Mouse (Mus musculus) 3T3-L1 (cell line): ENCODE measurements at regions not wholly inside any gene's neighbourhood (a gene's known extent, or its start where the extent isn't known, plus 50 kb on each side); places are given as distances from the start of the nearest gene placed in this dataset.
"Not testable (repeated sequence)": the region's sequence is repeated elsewhere in the genome, so short reads cannot be mapped to it uniquely, and the experiment has no call there.

ENCODE experiments used
- DNase-seq: peaks from one replicate; pipeline ENCODE4 v3.0.0-alpha.2; 2015; ENCODE audit warnings: low read depth, low spot score

GRCm38 (mm10) chr12:47164031-47164717 is 345.4 kb upstream of the Nova1 start:
- peak; percentile 9 for DNase-seq

DNA sequence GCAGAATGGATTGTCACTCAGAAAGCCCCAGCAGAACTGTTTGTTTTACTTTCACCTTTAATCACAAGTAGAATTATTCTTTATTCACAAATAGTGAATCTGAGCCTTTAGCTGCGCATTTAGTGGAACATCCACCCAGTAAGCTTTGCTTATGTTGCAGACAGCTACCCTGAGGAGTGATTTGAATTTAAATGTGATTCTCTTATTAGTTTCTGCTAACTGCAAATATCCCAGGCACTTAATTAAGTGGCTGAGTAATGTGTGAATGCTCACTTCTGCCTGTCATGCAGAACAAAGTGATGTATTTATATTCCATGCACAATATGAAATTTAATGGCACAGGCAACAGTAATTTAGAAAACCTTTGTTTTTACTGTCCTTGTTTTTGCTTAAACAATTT is 344.4 kb upstream of the Nova1 start:
- DNase-seq: no peak

- DNase-seq: peak; percentile 10
These were observed 344.0 kb upstream of the Nova1 start for GRCm38 (mm10) chr12:47162624-47163151.

DNA sequence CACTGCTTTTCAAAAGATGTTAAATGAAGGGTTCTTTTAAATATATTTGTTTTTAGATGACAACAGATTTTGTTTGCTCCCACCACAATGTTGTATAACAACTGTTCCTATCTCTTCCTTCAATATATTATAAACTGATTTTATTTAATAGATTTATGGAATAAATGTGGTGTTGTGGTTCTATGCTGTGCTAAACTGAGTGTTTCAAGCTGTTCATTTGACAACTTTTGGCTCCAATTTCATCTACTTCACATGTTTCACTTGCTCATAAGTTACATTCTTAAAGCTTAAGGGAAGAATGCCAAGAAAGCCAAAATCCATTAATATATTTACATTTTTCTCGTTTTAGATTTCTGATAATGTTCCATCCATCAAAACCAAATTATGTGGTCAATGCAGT is 341.9 kb upstream of the Nova1 start:
- no peak for DNase-seq

DNA sequence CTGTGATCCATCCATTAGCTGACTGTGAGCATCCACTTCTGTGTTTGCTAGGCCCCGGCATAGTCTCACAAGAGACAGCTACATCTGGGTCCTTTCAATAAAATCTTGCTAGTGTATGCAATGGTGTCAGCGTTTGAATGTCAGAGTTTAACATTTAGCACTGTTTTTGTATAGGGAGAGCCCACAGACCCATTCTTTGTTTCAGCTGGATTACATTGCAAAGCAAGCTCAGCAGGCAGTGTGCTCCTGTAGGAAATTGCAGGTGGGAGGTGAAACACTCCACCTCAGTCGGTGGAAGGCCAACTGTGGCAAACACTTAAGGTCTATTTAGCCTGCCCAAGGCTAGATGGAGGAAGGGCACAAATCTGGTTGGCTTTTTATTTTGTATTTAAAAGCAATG is 337.2 kb upstream of the Nova1 start:
- not testable (repeated sequence) for DNase-seq

- DNase-seq: no peak
These were observed 321.9 kb upstream of the Nova1 start for GRCm38 (mm10) chr12:47140677-47141076.

DNA sequence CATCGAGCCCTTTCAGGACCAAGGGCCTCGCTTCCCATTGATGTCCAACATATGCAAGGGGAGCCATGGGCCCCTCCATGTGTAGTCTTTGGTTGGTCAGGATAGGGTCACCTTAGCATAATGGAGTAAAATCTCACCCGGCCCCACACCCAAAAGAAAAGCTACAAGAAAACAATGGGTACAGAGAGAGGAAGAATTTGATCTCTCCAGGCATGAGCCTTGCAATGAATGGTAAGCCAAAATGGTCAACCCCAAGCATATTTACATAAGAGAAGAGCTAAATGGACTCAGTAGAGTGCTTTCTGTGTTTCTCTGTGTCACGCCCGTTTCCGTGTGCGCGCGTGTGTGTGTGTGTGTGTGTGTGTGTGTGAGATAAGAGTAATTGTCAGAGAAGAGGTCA is 311.1 kb upstream of the Nova1 start:
- no peak for DNase-seq

DNA sequence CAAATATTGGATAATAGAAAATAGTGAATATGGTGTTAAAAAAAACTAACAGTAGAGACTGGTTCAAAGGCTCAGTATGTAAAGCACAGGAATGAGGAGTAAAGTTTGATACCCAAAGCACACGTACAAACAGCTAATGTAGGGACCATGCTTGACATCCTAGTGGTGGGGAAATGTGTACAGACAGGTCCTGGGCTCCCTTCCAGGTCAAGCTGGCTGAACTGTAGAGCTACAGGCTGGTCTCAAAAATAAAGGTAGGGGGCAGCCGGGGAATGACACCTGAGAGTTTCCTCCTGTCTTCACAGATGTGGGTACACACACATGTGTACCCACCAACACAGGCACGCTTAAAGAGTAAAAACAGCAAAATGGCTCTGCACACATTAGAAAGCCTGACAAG is 309.9 kb upstream of the Nova1 start:
- DNase-seq: no peak

DNA sequence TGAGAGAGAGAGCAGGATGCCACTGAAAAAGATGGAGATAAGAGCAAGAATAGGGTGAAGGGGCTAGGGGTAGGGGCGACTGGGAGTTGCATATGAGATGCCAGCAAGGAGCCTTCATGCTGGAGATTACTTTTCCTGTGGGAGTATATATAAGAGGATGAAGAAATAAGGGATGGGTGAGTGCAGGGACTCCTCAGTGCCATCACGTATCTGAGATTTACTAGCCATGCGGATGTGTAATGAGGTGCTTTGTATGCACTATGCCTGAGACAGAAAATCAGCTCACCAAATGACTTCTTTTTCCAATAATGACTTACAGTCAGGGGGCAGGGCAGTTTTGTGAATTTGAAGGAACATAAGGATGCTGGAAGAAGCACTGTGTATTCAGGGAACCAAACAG is 302.7 kb upstream of the Nova1 start:
- no peak for DNase-seq

DNA sequence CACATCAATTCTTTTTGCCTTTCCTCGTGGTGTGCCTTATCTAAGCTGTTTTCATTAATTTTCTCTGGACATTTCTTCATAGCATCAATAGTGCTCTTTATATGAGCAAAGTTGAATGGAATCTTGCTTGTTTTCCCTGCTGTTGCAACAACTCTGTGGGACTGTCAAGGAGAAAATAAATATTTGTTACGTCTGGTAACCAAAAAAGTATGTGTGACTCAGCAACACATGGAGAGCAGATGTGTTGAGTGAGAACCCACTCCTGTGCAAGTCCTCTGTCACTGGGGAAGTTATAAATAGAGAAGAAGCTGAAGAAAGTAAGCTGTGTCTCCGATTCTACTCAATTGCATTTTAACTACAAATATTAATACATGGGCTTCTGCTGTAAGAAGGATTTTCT is 298.8 kb upstream of the Nova1 start:
- peak; percentile 97 for DNase-seq

GRCm38 (mm10) chr12:47089234-47089633 is 270.5 kb upstream of the Nova1 start:
- DNase-seq: no peak

- DNase-seq: no peak
These were observed 256.2 kb upstream of the Nova1 start for GRCm38 (mm10) chr12:47074961-47075360.

DNA sequence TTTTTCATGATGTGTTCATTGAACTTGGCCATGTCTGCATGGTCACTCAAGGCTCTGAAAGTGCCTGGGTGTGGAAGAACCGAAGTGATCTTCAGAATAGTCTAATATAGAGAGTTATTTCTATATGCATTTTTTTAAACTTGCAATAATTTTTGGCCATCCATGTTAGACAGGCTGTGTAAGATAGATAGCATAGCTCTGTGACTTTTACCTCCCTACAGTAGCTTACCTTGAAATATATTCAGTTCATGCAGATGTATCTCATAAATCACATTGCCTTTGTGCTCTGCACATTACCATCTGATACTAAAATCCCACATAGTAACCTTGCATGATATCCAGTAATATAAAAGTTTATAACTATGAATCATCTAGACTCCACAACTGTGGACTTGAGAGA is 233.7 kb upstream of the Nova1 start:
- no peak for DNase-seq

- DNase-seq: no peak
These were observed 202.2 kb upstream of the Nova1 start for GRCm38 (mm10) chr12:47020810-47021348.

- DNase-seq: peak; percentile 92
These were observed 173.6 kb upstream of the Nova1 start for GRCm38 (mm10) chr12:46992343-46992742.

DNA sequence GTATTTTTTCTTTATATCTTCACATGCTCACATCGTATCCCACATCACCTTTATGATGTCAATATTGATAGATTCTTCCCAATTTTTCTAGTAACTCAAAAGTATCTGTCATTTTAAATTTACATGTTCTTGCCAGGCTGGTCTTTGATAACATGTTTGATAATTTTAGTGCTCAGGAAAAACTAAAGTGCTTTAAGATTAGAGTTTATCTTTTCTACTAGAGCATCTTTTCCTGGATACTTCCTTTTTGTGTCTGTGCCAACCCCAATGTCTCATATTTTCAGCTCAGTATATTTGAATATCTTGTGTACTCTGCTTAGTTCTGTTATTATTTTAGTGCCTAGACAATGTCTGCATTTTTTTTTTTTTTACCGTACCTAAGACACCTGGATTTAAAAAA is 170.2 kb upstream of the Nova1 start:
- no peak for DNase-seq

DNA sequence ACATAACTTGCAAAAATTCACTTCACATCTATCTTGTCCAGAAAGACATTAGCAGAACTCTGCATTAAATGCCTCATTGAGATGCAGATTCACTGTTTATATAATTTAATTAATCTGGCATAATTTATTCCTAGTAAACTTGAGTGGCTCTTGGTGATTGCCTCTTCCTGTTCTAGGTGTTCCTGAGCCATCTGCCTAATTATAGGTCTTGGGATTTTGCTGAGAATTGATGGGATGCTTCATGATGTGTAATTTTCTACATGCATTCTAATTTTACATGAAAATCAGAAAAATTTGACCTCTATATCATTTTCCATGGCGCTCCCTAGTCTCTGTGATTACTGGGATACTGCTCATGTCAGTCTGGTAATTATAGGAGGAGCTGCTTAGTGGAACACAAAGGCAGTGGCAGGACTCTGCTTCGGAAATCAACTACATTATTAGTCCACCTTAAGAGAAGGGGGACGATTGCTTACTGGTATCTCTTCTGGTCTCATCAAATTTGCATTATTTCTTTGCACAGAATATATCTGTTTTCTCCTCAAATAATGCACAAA is 131.6 kb upstream of the Nova1 start:
- DNase-seq: no peak

- no peak for DNase-seq
These were observed 127.0 kb upstream of the Nova1 start for GRCm38 (mm10) chr12:46945707-46946106.

GRCm38 (mm10) chr12:46931086-46931485 is 112.4 kb upstream of the Nova1 start:
- DNase-seq: peak; percentile 61

GRCm38 (mm10) chr12:46917286-46917685 is 98.6 kb upstream of the Nova1 start:
- DNase-seq: no peak

DNA sequence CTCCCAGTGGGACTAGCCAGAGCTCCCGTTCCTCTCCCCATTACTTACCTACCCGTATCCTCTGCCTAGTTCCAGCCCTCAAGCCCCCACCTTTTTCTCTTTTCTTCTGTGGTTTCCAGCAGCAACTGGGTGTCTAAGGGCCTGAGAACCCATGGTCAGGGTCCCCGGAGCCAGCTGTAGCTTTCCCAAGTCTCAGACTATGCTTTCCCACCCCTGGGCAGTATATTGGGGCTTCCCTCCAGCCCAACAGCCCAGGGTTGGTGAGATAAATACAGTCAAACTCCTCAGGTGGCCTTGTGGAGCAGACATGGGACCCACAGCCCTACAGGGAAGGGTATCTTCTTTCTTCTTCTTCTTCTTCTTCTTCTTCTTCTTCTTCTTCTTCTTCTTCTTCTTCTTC is 59.4 kb upstream of the Nova1 start:
- no peak for DNase-seq

DNA sequence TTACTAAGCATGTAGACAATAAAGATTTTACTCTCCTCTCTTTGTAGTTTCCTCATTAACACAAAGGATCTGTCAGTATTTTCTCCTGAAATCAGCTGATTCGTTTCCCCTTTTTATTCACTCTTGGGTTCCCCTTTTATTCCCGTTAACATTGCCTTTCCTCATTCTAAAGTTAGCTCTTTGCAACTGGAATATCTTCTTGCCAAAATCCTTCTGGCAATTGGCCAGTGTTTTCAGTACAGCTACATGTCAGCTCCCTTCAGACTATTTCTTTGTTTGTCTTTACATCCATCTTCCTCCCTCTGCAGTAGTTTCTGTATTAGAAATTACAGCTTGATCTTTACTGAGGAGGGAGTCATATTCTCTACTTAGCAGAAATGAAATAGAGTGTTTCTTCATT is 51.4 kb upstream of the Nova1 start:
- DNase-seq: peak; percentile 52
